Mouse (Mus musculus): ENCODE measurements around the gene Tlnrd1.

- TF ChIP-seq GATA1 (IDR thresholded peaks at IDR 0.05; ENCODE audit: low read depth, low read length) (no peak), POLR2A (IDR thresholded peaks at IDR 0.05; ENCODE audit: control insufficient read depth in 1 of 2, insufficient read depth in 1 of 2, low read depth in 1 of 2, low read length in 2 of 2, poor library complexity in 1 of 2) (no peak), KAT2A (conservative IDR thresholded peaks at IDR 0.05; ENCODE audit: low read depth, low read length) (no peak), ETS1 (IDR thresholded peaks at IDR 0.05; ENCODE audit: low read depth, low read length) (no peak)
These were observed 29.4 kb upstream of the Tlnrd1 start for GRCm38 (mm10) chr7:83913405-83913932.

Data from MEL (cell line).